Mouse (Mus musculus) limb, embryonic 12.5 days (tissue): ENCODE measurements around the gene Mob1b. TPM values are rescaled to one million over a fixed set of nuclear protein-coding genes. Genes with fewer than 3 reads are reported as not detected.

ENCODE experiments used
- ATAC-seq: fragments of 200-750 bp; cut with Nextera tagmentation; 2 replicates; pipeline ENCODE4 v1.8.0; 2017; ENCODE audit warnings: low read depth, moderate TSS enrichment; ENCODE audit not compliant: insufficient number of reproducible peaks, insufficient read depth, low FRiP score, low TSS enrichment
- H3K27ac ChIP-seq: fragments of 300-500 bp; sonication (generic); 2 replicates; pipeline ENCODE4 v1.5.1; 2016; ENCODE audit warnings: mild to moderate bottlenecking, moderate library complexity
- H3K27me3 ChIP-seq: fragments of 300-500 bp; sonication (generic); 2 replicates; pipeline ENCODE4 v1.6.1; 2016; ENCODE audit warnings: mild to moderate bottlenecking, moderate library complexity
- H3K36me3 ChIP-seq: fragments of 300-500 bp; sonication (generic); 2 replicates; pipeline ENCODE4 v1.6.1; 2016; ENCODE audit warnings: mild to moderate bottlenecking, moderate library complexity
- H3K4me1 ChIP-seq: fragments of 300-500 bp; sonication (generic); replicated peaks from 2 replicates; pipeline ENCODE4 v1.6.1; 2016
- H3K4me2 ChIP-seq: fragments of 300-500 bp; sonication (generic); 2 replicates; pipeline ENCODE4 v1.6.1; 2016; ENCODE audit warnings: mild to moderate bottlenecking, moderate library complexity
- H3K4me3 ChIP-seq: fragments of 300-500 bp; sonication (generic); replicated peaks from 2 replicates; pipeline ENCODE4 v1.5.1; 2016; ENCODE audit warnings: mild to moderate bottlenecking
- H3K9ac ChIP-seq: fragments of 300-500 bp; sonication (generic); replicated peaks from 2 replicates; pipeline ENCODE4 v1.6.1; 2016; ENCODE audit warnings: mild to moderate bottlenecking, moderate library complexity
- H3K9me3 ChIP-seq: fragments of 300-500 bp; sonication (generic); 2 replicates; pipeline ENCODE4 v1.6.1; 2016; ENCODE audit warnings: mild to moderate bottlenecking, moderate library complexity
- WGBS: fragments of 180-500 bp; shearing (Covaris S2); methylation state at CpG from one replicate; pipeline ENCODE4 v1.1.7; 2016; 5-methylcytosine and 5-hydroxymethylcytosine counted together
- polyA plus RNA-seq: library from polyadenylated mRNA; unstranded; fragments of >200 nt; fragmentation: Nextera tagmentation; extraction: Ambion mirVana; gene quantifications from 2 replicates; pipeline ENCODE4 v1.2.1, GENCODE M21; 2016

The Mob1b gene
- polyA plus RNA-seq, 1 experiment from 2014 or later, result 11.8 TPM

DNA sequence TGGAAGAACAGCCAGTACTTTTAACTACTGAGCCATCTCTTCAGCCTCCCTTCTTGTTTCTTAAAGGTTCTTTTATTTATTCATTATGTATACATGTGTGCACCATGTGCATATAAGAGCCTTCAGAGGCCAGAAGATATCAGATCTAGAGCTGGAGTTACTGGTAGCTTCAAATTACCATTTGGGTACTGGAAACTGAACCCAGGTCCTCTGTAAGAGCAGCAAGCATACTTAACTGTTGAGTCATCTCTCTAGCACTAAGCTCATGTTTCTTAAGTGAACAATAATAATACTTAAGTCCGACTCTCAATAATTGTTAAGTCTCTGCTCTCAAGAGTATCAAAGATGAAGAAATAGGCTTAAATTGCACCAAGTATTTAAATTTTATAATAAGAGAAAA, 27.1 kb downstream of the Mob1b start:
- H3K36me3 ChIP-seq, result peaks cover 23% of the 10 kb centered on the region
- no peak for ATAC-seq

DNA sequence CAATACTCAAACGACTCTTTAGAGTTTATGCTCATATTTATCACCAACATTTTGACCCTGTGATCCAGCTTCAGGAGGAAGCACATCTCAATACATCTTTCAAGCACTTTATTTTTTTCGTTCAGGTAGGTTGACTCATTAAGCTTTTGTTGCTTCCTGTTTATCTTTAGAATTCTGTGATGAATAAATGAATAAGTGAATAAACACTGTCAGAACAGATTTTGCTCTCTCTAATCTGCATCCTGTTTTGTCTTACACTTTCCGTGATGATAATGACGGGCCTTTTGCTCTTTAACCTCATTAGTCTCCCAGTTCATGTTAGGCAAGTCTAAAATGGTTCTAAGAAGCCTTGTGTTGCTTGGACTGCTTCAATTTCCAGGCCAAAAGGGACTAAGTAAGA, 32.5 kb downstream of the Mob1b start:
- Histone ChIP-seq H3K36me3 (peaks cover 28% of the 10 kb centered on the region), H3K27ac (no peak overlapping the region), H3K9me3 (no peaks in the 10 kb centered on the region), H3K9ac (no peak overlapping the region), H3K4me2 (no peak overlapping the region), H3K4me3 (no peak overlapping the region), H3K27me3 (no peaks in the 10 kb centered on the region), H3K4me1 (no peaks in the 10 kb centered on the region)
- no peak for ATAC-seq
- WGBS, result 88% methylated on average over 4 of the region's 4 CpGs

More for the DNA sequence above, 27.1 kb downstream of the Mob1b start:
- WGBS, result 81% methylated on average over 1 of the region's 1 CpGs
- Histone ChIP-seq H3K4me1 (no peaks in the 10 kb centered on the region), H3K9ac (no peak overlapping the region), H3K4me2 (no peak overlapping the region), H3K27me3 (no peaks in the 10 kb centered on the region), H3K9me3 (no peaks in the 10 kb centered on the region), H3K4me3 (no peak overlapping the region), H3K27ac (no peak overlapping the region)

DNA sequence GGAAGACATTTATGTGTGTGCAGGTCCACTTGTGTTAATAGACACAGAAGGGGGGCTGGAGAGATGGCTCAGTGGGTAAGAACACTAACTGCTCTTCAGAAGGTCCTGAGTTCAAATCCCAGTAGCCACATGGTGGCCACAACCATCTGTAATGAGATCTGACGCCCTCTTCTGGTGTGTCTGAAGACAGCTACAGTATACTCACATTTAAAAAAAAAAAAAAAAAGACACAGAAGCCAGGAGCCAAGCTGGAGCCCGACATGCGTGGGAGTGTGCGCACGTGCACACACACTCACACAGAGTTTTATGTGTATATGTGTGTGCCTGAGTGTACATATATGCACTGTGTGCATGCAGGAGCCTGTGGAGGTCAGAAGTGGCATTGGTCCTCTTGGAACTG, 42.0 kb downstream of the Mob1b start:
- WGBS, result 91% methylated on average over 5 of the region's 5 CpGs
- H3K9ac ChIP-seq, result no peak overlapping the region
- no peak overlapping the region for H3K27ac ChIP-seq
- H3K27me3 ChIP-seq, result no peaks in the 10 kb centered on the region
- H3K4me2 ChIP-seq, result no peak overlapping the region
- ATAC-seq, result no peak
- peaks cover 14% of the 10 kb centered on the region for H3K4me1 ChIP-seq
- no peak overlapping the region for H3K4me3 ChIP-seq
- H3K36me3 ChIP-seq, result no peaks in the 10 kb centered on the region; the same call in 1 of the 2 replicates
- H3K9me3 ChIP-seq, result no peaks in the 10 kb centered on the region

DNA sequence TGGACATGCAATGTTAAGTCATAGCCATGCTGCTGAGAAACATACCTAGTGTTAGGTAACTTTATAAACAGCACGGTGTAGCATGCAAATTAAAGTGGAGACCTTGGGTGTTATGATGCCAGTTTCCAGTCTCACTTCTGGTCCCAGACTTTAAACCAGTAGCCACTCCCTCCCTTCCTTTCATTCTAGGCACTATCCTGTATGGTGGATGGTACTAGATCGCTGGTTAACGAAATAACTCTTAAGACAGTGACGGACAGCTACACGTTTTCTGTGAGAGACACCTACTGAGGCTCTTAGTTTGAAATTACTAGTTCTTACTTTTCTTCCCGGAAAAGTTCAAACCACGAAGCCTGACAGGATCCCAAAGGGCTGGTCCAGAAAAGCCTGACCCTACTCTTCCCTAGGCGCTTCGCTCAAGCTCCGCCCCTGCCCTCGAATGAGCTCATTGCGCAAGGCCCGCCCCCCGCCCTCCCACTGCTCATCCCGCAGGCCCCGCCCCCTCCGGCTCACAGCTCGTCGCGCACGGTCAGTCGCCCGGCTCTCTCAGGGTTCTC, 43.9 kb downstream of the Mob1b start:
- Histone ChIP-seq H3K27me3 (no peaks in the 10 kb centered on the region), H3K9ac (peak overlapping the region; percentile 83; the same call in 1 of the 2 replicates), H3K36me3 (peaks cover 12% of the 10 kb centered on the region), H3K4me1 (peaks cover 14% of the 10 kb centered on the region), H3K9me3 (no peaks in the 10 kb centered on the region), H3K4me3 (peak overlapping the region; percentile 72), H3K27ac (peak overlapping the region; percentile 94), H3K4me2 (peak overlapping the region; percentile 51)
- under 1% methylated on average over 23 of the region's 23 CpGs for WGBS
- ATAC-seq, result peak; percentile 60

DNA sequence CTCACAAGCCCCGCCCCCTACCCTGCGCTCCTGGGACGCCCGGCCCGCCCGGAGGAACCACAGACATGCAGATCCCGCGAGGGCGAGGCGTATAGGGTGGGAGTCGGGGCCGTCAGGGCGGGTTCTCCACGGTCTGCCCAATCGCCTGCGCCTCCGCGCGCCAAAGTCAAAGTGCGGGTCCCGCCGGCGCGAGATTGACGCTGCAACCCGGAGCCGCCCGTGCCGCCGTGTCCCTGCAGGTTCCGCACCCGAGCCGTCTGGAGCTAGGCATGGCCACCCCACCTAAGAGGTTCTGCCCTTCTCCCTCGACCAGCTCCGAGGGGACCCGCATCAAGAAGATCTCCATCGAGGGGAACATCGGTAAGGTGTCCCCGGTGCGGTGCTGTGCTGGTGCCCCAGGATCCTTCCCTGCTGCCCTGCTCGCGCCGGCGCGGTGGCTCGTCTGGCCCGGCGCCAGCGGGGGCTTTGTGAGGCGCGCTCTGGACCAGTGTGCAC, 44.4 kb downstream of the Mob1b start, which contains the start of gene Dck:
Dck (plus strand) TSS at position 10 of the 495 bp plus-strand sequence.
- peak; percentile 100 for ATAC-seq
- H3K9ac ChIP-seq, result peak within 1 kb of the TSS; percentile 83
- H3K9me3 ChIP-seq, result no peaks in the 10 kb centered on the region
- WGBS, result under 1% methylated on average over 51 of the region's 51 CpGs
- peak within 1 kb of the TSS; percentile 72 for H3K4me3 ChIP-seq
- peaks cover 14% of the 10 kb centered on the region for H3K4me1 ChIP-seq
- H3K27ac ChIP-seq, result peak within 1 kb of the TSS; percentile 94
- H3K36me3 ChIP-seq, result peaks cover 15% of the 10 kb centered on the region
- no peaks in the 10 kb centered on the region for H3K27me3 ChIP-seq
- H3K4me2 ChIP-seq, result peak within 1 kb of the TSS; percentile 51

DNA sequence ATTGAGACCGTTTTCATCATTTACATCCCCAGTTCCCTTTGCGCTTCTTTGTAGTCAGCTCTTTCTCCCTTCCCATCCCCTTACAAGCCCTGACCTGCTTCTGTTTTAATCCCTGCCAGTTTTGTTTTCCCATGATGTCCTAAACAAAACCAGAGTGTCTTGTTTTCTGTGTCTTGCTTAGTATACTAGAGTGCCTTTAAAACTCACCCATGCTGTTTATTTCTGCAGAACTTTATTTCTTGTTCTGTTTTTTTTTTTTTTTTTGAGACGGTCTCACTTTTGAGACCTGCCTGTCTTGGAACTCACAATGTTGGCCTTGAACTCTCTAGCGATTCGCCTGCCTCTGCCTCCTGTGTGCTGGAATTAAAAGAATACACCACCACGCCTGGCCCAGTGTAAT, 44.9 kb downstream of the Mob1b start:
- peak overlapping the region; percentile 83 for H3K9ac ChIP-seq
- no peak for ATAC-seq
- H3K4me2 ChIP-seq, result peak overlapping the region; percentile 51
- peak overlapping the region; percentile 72 for H3K4me3 ChIP-seq
- H3K27me3 ChIP-seq, result no peaks in the 10 kb centered on the region
- peaks cover 14% of the 10 kb centered on the region for H3K4me1 ChIP-seq
- H3K36me3 ChIP-seq, result peaks cover 21% of the 10 kb centered on the region
- no peaks in the 10 kb centered on the region for H3K9me3 ChIP-seq
- 15% methylated on average over 6 of the region's 6 CpGs for WGBS
- peak overlapping the region; percentile 94 for H3K27ac ChIP-seq

DNA sequence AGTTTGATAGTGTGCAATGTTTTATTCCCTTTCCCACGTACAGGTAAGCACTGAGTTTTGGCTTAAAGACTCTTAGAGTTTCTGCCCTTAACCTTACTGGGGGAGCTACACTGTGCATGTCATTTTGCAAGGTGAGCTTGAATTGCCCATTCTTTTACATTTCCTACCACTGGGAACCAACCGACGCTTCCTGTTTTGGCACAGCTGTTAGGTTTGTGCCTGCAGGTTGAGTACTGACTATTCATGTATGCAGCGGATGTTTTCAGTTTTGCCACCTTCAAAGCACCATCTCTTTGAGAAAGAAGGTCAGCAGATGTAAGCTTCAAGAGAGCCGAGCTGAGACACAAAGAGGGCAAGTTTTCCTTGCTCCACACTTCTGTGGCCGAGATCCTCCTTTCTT, 45.5 kb downstream of the Mob1b start:
- Histone ChIP-seq H3K27ac (no peak overlapping the region), H3K36me3 (peaks cover 25% of the 10 kb centered on the region), H3K9me3 (no peaks in the 10 kb centered on the region), H3K4me3 (peak overlapping the region; percentile 72), H3K4me2 (peak overlapping the region; percentile 51), H3K9ac (no peak overlapping the region), H3K4me1 (peaks cover 14% of the 10 kb centered on the region), H3K27me3 (no peaks in the 10 kb centered on the region)
- 60% methylated on average over 6 of the region's 6 CpGs for WGBS
- ATAC-seq, result no peak

DNA sequence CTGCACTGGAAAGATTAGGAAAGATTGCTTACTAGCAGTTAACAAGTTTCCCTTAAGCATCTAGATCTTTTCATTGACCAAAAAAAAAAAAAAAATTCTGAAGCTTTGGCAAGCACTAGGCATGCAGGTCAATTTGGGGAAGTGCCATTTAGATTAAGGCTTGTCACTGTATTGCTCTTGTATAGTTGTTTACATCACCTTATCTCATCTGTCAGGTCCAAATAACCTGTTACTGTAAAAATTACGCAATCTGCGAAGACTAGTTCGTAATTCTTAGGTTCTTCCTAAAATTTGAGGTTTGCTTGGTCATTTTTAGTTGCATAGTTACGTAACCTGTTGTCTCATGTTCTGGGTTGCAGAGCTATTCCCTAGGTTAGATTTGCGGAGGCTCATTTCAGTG, 46.2 kb downstream of the Mob1b start:
- Histone ChIP-seq H3K27ac (no peak overlapping the region), H3K27me3 (no peaks in the 10 kb centered on the region), H3K9ac (no peak overlapping the region), H3K4me1 (peaks cover 14% of the 10 kb centered on the region), H3K9me3 (no peaks in the 10 kb centered on the region), H3K4me3 (peak overlapping the region; percentile 72; the same call in 1 of the 2 replicates), H3K36me3 (peaks cover 32% of the 10 kb centered on the region), H3K4me2 (peak overlapping the region; percentile 51)
- ATAC-seq, result no peak
- WGBS, result 95% methylated on average over 5 of the region's 5 CpGs

DNA sequence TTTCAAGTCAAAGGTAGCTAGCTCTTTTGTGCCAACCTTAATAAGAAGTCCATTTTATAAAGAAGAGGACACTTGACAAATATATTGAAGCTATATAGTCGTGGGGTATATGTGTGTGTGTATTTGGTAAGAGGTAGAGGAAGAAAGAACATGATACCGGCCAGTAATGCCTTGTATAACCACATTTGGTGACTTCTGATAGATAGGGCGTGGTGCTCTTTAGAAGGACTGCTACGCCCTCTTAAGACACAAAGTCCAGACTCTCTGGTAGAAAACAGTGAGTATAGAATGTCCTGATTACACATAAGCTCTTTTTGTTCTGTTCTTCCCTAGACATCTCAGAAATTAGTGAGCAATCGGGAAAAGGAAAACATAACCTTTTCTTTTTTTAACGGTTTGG, 47.5 kb downstream of the Mob1b start:
- Histone ChIP-seq H3K4me3 (no peak overlapping the region), H3K9me3 (no peaks in the 10 kb centered on the region), H3K9ac (no peak overlapping the region), H3K27ac (no peak overlapping the region), H3K4me1 (peaks cover 14% of the 10 kb centered on the region), H3K4me2 (no peak overlapping the region), H3K27me3 (no peaks in the 10 kb centered on the region), H3K36me3 (peaks cover 45% of the 10 kb centered on the region)
- ATAC-seq, result no peak
- 89% methylated on average over 6 of the region's 6 CpGs for WGBS

DNA sequence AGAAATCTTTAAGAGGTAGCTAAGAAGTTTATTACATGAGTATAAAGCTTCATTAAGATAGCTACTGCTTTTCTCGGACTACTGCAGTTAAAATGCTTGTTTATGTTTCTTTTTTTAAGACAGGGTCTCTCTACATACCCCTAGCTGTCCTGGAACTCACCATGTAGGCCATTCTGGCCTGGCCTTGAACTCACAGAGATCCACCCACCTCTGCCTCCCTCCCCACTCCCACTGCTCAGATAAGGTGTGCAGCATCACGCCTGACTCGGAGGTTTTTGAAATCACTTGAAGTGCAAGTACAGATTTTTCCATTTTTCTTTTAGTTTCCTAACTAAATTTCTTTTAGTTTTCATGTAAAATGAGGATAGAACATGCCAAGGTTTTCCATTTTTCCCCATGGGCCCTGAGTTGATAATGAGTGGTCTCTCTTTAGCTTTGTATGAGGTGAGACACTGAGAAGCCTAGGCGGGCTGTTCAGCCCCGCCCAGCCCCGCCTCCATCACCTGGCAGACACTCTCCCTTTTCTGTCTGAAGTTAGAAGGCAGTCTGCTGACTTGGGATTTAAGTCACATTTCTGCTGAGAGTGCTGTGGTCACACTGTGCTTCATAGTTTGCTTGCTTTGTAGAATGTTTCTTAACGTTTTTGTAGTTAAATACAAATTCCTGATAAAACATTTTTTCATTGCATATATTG, 61.6 kb downstream of the Mob1b start:
- Histone ChIP-seq H3K4me3 (no peak overlapping the region), H3K4me2 (no peak overlapping the region), H3K9me3 (no peaks in the 10 kb centered on the region), H3K27ac (no peak overlapping the region), H3K4me1 (no peaks in the 10 kb centered on the region), H3K36me3 (peaks cover 62% of the 10 kb centered on the region), H3K27me3 (no peaks in the 10 kb centered on the region), H3K9ac (no peak overlapping the region)
- no peak for ATAC-seq
- 81% methylated on average over 7 of the region's 7 CpGs for WGBS

DNA sequence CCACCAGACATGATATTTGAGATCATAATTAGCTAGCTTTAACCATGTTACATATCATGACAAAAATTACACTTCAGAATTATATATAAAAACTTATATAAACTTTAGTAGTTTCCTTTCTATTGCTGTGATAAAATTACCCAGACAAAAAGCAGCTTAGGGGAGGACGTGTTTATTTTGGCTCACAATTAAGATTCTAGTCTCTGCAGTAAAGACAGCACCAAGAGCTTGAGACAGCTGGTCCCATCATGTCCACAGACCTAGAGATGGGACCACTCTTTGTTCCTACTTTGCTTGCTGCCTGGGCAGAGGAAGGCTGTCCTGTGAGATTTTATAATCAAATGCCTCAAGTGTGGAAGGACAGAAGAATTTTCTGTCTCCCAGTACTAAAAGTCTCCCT, 64.4 kb downstream of the Mob1b start:
- Histone ChIP-seq H3K27ac (no peak overlapping the region), H3K27me3 (no peaks in the 10 kb centered on the region), H3K4me2 (no peak overlapping the region), H3K9me3 (no peaks in the 10 kb centered on the region), H3K4me1 (no peaks in the 10 kb centered on the region), H3K9ac (no peak overlapping the region), H3K4me3 (no peak overlapping the region), H3K36me3 (peaks cover 47% of the 10 kb centered on the region)
- 89% methylated on average over 1 of the region's 1 CpGs for WGBS
- ATAC-seq, result no peak
